Mouse (Mus musculus) hindbrain, embryonic 13.5 days (tissue): ENCODE data around the gene Dnajc16. TPM values are rescaled to one million over a fixed set of nuclear protein-coding genes. Genes with fewer than 3 reads are reported as not detected.

Source experiments
- ATAC-seq: fragments of 200-750 bp; cut with Nextera tagmentation; 2 replicates; pipeline ENCODE4 v1.8.0; 2017; ENCODE audit warnings: moderate TSS enrichment; ENCODE audit not compliant: low FRiP score
- H3K27ac ChIP-seq: fragments of 300-500 bp; sonication (generic); 2 replicates; pipeline ENCODE4 v1.5.1; 2015; ENCODE audit warnings: inconsistent platforms, mild to moderate bottlenecking, moderate library complexity
- H3K27me3 ChIP-seq: fragments of 300-500 bp; sonication (generic); 2 replicates; pipeline ENCODE4 v1.6.1; 2015; ENCODE audit warnings: mild to moderate bottlenecking, inconsistent platforms
- H3K36me3 ChIP-seq: fragments of 300-500 bp; sonication (generic); 2 replicates; pipeline ENCODE4 v1.6.1; 2015; ENCODE audit warnings: mild to moderate bottlenecking, inconsistent platforms
- H3K4me1 ChIP-seq: fragments of 300-500 bp; sonication (generic); replicated peaks from 2 replicates; pipeline ENCODE4 v1.6.1; 2015; ENCODE audit warnings: inconsistent platforms
- H3K4me2 ChIP-seq: fragments of 300-500 bp; sonication (generic); 2 replicates; pipeline ENCODE4 v1.6.1; 2015; ENCODE audit warnings: inconsistent platforms, mild to moderate bottlenecking, moderate library complexity
- H3K4me3 ChIP-seq: fragments of 300-500 bp; sonication (generic); 2 replicates; pipeline ENCODE4 v1.5.1; 2015; ENCODE audit warnings: mild to moderate bottlenecking, inconsistent platforms
- H3K9ac ChIP-seq: fragments of 300-500 bp; sonication (generic); 2 replicates; pipeline ENCODE4 v1.6.1; 2015; ENCODE audit warnings: mild to moderate bottlenecking, inconsistent platforms
- H3K9me3 ChIP-seq: fragments of 300-500 bp; sonication (generic); 2 replicates; pipeline ENCODE4 v1.6.1; 2016; ENCODE audit warnings: inconsistent platforms
- WGBS: fragments of 180-500 bp; shearing (Covaris S2); methylation state at CpG from one replicate; pipeline ENCODE4 v1.1.7; 2015; 5-methylcytosine and 5-hydroxymethylcytosine counted together
- polyA plus RNA-seq: library from polyadenylated mRNA; unstranded; fragments of >200 nt; fragmentation: Nextera tagmentation; extraction: Ambion mirVana; gene quantifications from 2 replicates; pipeline ENCODE4 v1.2.1, GENCODE M21; 2015

Gene Dnajc16
- polyA plus RNA-seq, 1 experiment from 2014 or later = 6.5 TPM

- Histone ChIP-seq H3K4me3 (no peak overlapping the region), H3K27ac (no peak overlapping the region), H3K9ac (no peak overlapping the region), H3K27me3 (no peaks in the 10 kb centered on the region), H3K4me1 (peaks cover 5% of the 10 kb centered on the region; the same call in 1 of the 2 replicates), H3K36me3 (peaks cover 51% of the 10 kb centered on the region), H3K9me3 (no peaks in the 10 kb centered on the region), H3K4me2 (no peak overlapping the region)
- ATAC-seq = no peak
- 90% methylated on average over 5 of the region's 5 CpGs for WGBS
Observed at GRCm38 (mm10) chr4:141713598-141714142, 77.1 kb downstream of the Dnajc16 start.

- no peaks in the 10 kb centered on the region for H3K9me3 ChIP-seq
- no peaks in the 10 kb centered on the region for H3K27me3 ChIP-seq
- ATAC-seq = no peak
- no peak overlapping the region for H3K9ac ChIP-seq
- H3K36me3 ChIP-seq = peaks cover 71% of the 10 kb centered on the region
- no peak overlapping the region for H3K4me3 ChIP-seq
- 96% methylated on average over 1 of the region's 1 CpGs for WGBS
- H3K27ac ChIP-seq = no peak overlapping the region
- no peak overlapping the region for H3K4me2 ChIP-seq
- H3K4me1 ChIP-seq = peaks cover 5% of the 10 kb centered on the region; the same call in 1 of the 2 replicates
Observed at GRCm38 (mm10) chr4:141711250-141711649, 79.5 kb downstream of the Dnajc16 start.

Other genes with a start within 250 kb of the Dnajc16 start
- gene Fblim1, start 184.8 kb downstream of the Dnajc16 start, polyA plus RNA-seq = 41.0 and 43.3 TPM in 2 replicates
- 0.25 and 0.43 TPM in 2 replicates for gene Tmem82, start 172.3 kb downstream of the Dnajc16 start, polyA plus RNA-seq
- 0.26 TPM in 1 of 2 replicates, not detected in the other for gene Slc25a34, start 167.1 kb downstream of the Dnajc16 start, polyA plus RNA-seq
- gene Plekhm2, start 126.0 kb downstream of the Dnajc16 start, polyA plus RNA-seq = 6.9 and 8.2 TPM in 2 replicates
- gene Rsc1a1, start 105.3 kb downstream of the Dnajc16 start, polyA plus RNA-seq = 0.44 and 2.8 TPM in 2 replicates
- gene Ddi2, start 67.5 kb downstream of the Dnajc16 start, polyA plus RNA-seq = 14.9 and 16.0 TPM in 2 replicates
- not detected in 2 replicates for gene Agmat, start 44.3 kb downstream of the Dnajc16 start, polyA plus RNA-seq
- 20.2 and 21.6 TPM in 2 replicates for gene Casp9, start 2.7 kb upstream of the Dnajc16 start, polyA plus RNA-seq
- not detected in 2 replicates for gene Cela2a, start 35.2 kb upstream of the Dnajc16 start, polyA plus RNA-seq
- not detected in 2 replicates for gene Ctrc, start 55.4 kb upstream of the Dnajc16 start, polyA plus RNA-seq
- gene Efhd2, start 84.0 kb upstream of the Dnajc16 start, polyA plus RNA-seq = 68.1 and 68.6 TPM in 2 replicates
- gene Fhad1, start 224.2 kb upstream of the Dnajc16 start, polyA plus RNA-seq = 5.0 and 5.9 TPM in 2 replicates